Comparison of ENCODE assay signal across 30 mouse cellular contexts in the genomic region with DNA sequence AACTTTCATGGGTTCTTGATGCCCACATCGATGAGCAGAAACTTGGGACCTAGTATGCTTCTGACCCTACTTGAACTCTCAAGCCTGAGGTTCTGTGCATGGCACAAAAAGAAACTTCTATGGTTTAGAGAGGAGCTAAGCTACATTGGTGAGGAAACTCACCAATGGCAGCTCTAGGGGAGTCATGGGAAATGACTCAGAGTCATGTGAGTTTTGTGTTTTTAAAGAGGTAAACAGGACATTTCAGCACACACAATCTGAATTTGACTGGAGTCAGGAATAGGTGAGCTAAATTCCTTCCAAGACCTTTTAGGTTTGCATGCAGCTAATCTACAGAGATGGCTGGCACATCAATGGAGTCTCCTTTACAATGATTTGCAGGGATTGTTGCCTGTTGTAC. TPM values are rescaled to one million over a fixed set of nuclear protein-coding genes. Genes with fewer than 3 reads are reported as not detected.
"Had no signal": no experiment of that assay in that cellular context is flagged by ENCODE, and none has a peak within 500 bp of the region (broad histone marks: within the 10 kb centered on the region; RNA-seq: fewer than 3 reads in every experiment).

No protein-coding gene starts in this region.

- H3K27ac ChIP-seq: heart, embryonic 10.5 days; heart, embryonic 13.5 days; heart, embryonic 15.5 days; hindbrain, embryonic 13.5 days; hindbrain, embryonic 15.5 days; hindbrain, postnatal 0 days; kidney, embryonic 15.5 days; kidney, postnatal 0 days; limb, embryonic 10.5 days; limb, embryonic 12.5 days; liver, embryonic 13.5 days had no signal

- DNase-seq: gastrocnemius, postnatal 14 days; gastrocnemius, postnatal 36 days; heart, adult 18-20 months; heart, postnatal 14 days; heart, postnatal 36 days; kidney, adult 11 months; kidney, adult 2 months; kidney, adult 9 months; kidney, postnatal 14 days; kidney, postnatal 36 days; layer of hippocampus, adult 9-11 months; layer of hippocampus, postnatal 36 days; liver; liver, embryonic 13.5 days had no signal

- H3K4me2 ChIP-seq: heart, embryonic 13.5 days; heart, embryonic 15.5 days; hindbrain, embryonic 13.5 days; hindbrain, embryonic 15.5 days; kidney, embryonic 15.5 days; limb, embryonic 12.5 days; liver, embryonic 11.5 days; liver, embryonic 13.5 days had no signal

- H3K9me3 ChIP-seq: heart, embryonic 10.5 days; heart, embryonic 13.5 days; heart, embryonic 15.5 days; hindbrain, embryonic 13.5 days; hindbrain, embryonic 15.5 days; kidney, embryonic 15.5 days; limb, embryonic 10.5 days; limb, embryonic 12.5 days; liver, embryonic 13.5 days had no signal

- H3K4me3 ChIP-seq: heart, embryonic 10.5 days; heart, embryonic 13.5 days; heart, embryonic 15.5 days; hindbrain, embryonic 13.5 days; hindbrain, embryonic 15.5 days; kidney, embryonic 15.5 days; limb, embryonic 10.5 days; limb, embryonic 12.5 days; liver, embryonic 13.5 days had no signal

- H3K36me3 ChIP-seq: heart, embryonic 10.5 days; heart, embryonic 13.5 days; heart, embryonic 15.5 days; hindbrain, embryonic 13.5 days; hindbrain, embryonic 15.5 days; kidney, embryonic 15.5 days; limb, embryonic 10.5 days; limb, embryonic 12.5 days; liver, embryonic 13.5 days had no signal

- H3K9ac ChIP-seq: heart, embryonic 13.5 days; heart, embryonic 15.5 days; hindbrain, embryonic 13.5 days; hindbrain, embryonic 15.5 days; kidney, embryonic 15.5 days; limb, embryonic 12.5 days; liver, embryonic 13.5 days had no signal

- ATAC-seq: hindbrain, postnatal 0 days; intestine, embryonic 16.5 days had no signal

- H3K27me3 ChIP-seq: heart, embryonic 13.5 days; heart, embryonic 15.5 days; hindbrain, embryonic 13.5 days; hindbrain, embryonic 15.5 days; kidney, embryonic 15.5 days; limb, embryonic 12.5 days had no signal

- H3K4me1 ChIP-seq: hindbrain, embryonic 13.5 days; hindbrain, embryonic 15.5 days; kidney, embryonic 15.5 days; limb, embryonic 10.5 days; limb, embryonic 12.5 days; liver, embryonic 13.5 days had no signal

RNA-seq across cellular contexts. Expression of a gene that starts 48.2 kb away (rescaled TPM):
- polyA plus RNA-seq: gonadal fat pad, adult 2 months; heart, embryonic 10.5 days; hindbrain, embryonic 11.5 days; hindbrain, embryonic 13.5 days; hindbrain, embryonic 15.5 days; hindbrain, postnatal 0 days; intestine, embryonic 14.5 days; intestine, embryonic 16.5 days; kidney, adult 2 months; kidney, postnatal 0 days; large intestine, adult 2 months; limb, embryonic 10.5 days; limb, embryonic 12.5 days; liver, embryonic 11.5 days; liver, embryonic 13.5 days had no signal
